Mouse (Mus musculus) retina, postnatal 7 days (tissue): Measurements from ENCODE around the gene Hipk2.
"Not testable (repeated sequence)": the region's sequence is repeated elsewhere in the genome, so short reads cannot be mapped to it uniquely, and the experiment has no call there.

Experiments used
- DNase-seq: peaks from one replicate; pipeline ENCODE4 v3.0.0-alpha.2; 2012; ENCODE audit warnings: low read depth, low spot score

Hipk2 gene

GRCm38 (mm10) chr6:38702810-38703399 lies 173.1 kb downstream of the Hipk2 start:
- no peak for DNase-seq

GRCm38 (mm10) chr6:38701421-38701820 lies 174.5 kb downstream of the Hipk2 start:
- DNase-seq, result no peak

- no peak for DNase-seq
These were observed 177.6 kb downstream of the Hipk2 start for GRCm38 (mm10) chr6:38698233-38698889.

GRCm38 (mm10) chr6:38696570-38696969 lies 179.4 kb downstream of the Hipk2 start:
- no peak for DNase-seq

- DNase-seq, result peak; percentile 84
These were observed 180.4 kb downstream of the Hipk2 start for GRCm38 (mm10) chr6:38695380-38696054.

GRCm38 (mm10) chr6:38692556-38692955 lies 183.4 kb downstream of the Hipk2 start:
- DNase-seq, result no peak

GRCm38 (mm10) chr6:38691052-38691451 lies 184.9 kb downstream of the Hipk2 start:
- no peak for DNase-seq

- no peak for DNase-seq
These were observed 185.3 kb downstream of the Hipk2 start for GRCm38 (mm10) chr6:38690615-38691014.

GRCm38 (mm10) chr6:38688841-38689240 lies 187.1 kb downstream of the Hipk2 start:
- DNase-seq, result no peak

- no peak for DNase-seq
These were observed 188.7 kb downstream of the Hipk2 start for GRCm38 (mm10) chr6:38687216-38687615.

GRCm38 (mm10) chr6:38682532-38682931 lies 193.4 kb downstream of the Hipk2 start:
- no peak for DNase-seq

GRCm38 (mm10) chr6:38677629-38678028 lies 198.3 kb downstream of the Hipk2 start:
- DNase-seq, result no peak

- DNase-seq, result no peak
These were observed 199.2 kb downstream of the Hipk2 start for GRCm38 (mm10) chr6:38676723-38677122.

GRCm38 (mm10) chr6:38676217-38676616 lies 199.7 kb downstream of the Hipk2 start:
- DNase-seq, result no peak

GRCm38 (mm10) chr6:38672011-38672410 lies 204.0 kb downstream of the Hipk2 start:
- no peak for DNase-seq

GRCm38 (mm10) chr6:38671270-38671669 lies 204.7 kb downstream of the Hipk2 start:
- no peak for DNase-seq

- DNase-seq, result not testable (repeated sequence)
These were observed 205.5 kb downstream of the Hipk2 start for GRCm38 (mm10) chr6:38670488-38670887.

- DNase-seq, result no peak
These were observed 206.4 kb downstream of the Hipk2 start for GRCm38 (mm10) chr6:38669580-38669979.

GRCm38 (mm10) chr6:38662714-38663615 lies 213.0 kb downstream of the Hipk2 start, which contains the start of gene Clec2l:
TSS of gene Clec2l (plus strand) at chr6:38663069.
- peak; percentile 62 for DNase-seq

- DNase-seq, result no peak
These were observed 214.3 kb downstream of the Hipk2 start for GRCm38 (mm10) chr6:38661626-38662025.

- DNase-seq, result peak; percentile 77
These were observed 225.6 kb downstream of the Hipk2 start for GRCm38 (mm10) chr6:38650263-38650937.
